Mouse (Mus musculus): ENCODE measurements around the gene Zfp747. TPM values are rescaled to one million over a fixed set of nuclear protein-coding genes. Genes with fewer than 3 reads are reported as not detected.
"Not testable (repeated sequence)": the region's sequence is repeated elsewhere in the genome, so short reads cannot be mapped to it uniquely, and the experiment has no call there.

Gene Zfp747
- total RNA-seq (2014; rRNA removed) (7.9 and 10.0 TPM in 2 replicates), polyA plus RNA-seq (2015; fragmentation: Nextera tagmentation; extraction: Ambion mirVana) (4.0 and 4.5 TPM in 2 replicates)

DNA sequence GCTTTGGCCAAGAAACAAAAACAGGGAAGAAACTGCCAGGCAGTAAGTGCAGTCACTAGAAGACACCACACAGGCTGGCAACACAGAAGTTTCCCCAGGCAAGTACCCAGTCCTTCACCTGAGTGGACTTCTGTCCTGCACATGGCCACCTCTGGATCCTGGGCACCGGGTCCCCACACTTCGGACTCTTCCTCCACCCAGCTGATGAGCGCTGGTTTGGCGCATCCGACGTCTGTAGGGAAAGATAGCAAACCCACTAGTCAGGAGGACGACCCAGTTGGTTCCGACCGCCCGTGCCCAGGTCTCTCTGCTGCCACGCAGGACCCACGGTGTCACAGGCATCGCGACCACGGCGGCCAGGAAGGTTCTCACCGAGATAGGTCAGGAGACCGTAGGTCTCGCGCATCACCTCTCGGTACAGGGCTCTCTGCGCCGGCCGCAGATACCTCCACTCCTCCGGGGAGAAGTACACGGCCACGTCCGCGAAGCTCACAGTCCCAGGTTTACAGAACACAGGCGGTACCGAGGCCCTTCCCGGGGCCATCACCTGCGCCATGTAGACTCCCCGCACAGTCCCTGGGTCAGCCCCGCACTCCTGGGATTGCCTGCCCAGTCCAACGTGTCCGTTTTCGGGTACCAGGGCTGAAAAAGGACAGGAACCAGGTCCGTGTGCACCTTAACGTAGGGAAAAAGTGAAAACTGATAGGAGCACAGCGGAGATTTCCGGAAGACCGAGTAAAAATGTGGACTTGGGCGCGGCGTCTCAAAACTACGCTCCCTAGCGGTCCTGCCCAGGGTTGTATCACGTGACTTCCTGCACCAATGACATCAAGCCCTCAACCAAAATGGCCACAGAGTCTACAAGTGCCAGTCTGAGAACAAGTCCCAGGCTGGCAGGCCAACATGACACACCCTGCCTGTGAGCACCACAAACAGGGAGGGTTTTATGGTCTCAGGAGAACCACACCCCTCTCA, at the start of gene Zfp747:
Gene Zfp747, minus strand, starts transcription at position 780 of the 975 bp plus-strand sequence.
- H3K9ac ChIP-seq (replicated peaks; ENCODE audit: low read length), result peak within 1 kb of the TSS; percentile 63
- H3K9me3 ChIP-seq (ENCODE audit: low read length); H3K27me3 ChIP-seq (ENCODE audit: insufficient read depth, low read length); H3K4me1 ChIP-seq (ENCODE audit: insufficient read depth, low read length); H3K36me3 ChIP-seq (ENCODE audit: insufficient read depth, low read length): not testable (repeated sequence)
- WGBS, result 2% methylated on average over 41 of the region's 49 CpGs
- ATAC-seq (peak; percentile 96), DNase-seq (ENCODE audit: low spot score) (peak; percentile 97)
- H3K4me2 ChIP-seq (ENCODE audit: low read depth, low read length), result peak within 1 kb of the TSS; percentile 77
- H3K4me3 ChIP-seq (ENCODE audit: low read length), result peak within 1 kb of the TSS; percentile 65
- H3K27ac ChIP-seq, result peak within 1 kb of the TSS; percentile 74
- TF ChIP-seq CTCF (IDR thresholded peaks at IDR 0.05; ENCODE audit: low read depth), result peak; percentile 79

DNA sequence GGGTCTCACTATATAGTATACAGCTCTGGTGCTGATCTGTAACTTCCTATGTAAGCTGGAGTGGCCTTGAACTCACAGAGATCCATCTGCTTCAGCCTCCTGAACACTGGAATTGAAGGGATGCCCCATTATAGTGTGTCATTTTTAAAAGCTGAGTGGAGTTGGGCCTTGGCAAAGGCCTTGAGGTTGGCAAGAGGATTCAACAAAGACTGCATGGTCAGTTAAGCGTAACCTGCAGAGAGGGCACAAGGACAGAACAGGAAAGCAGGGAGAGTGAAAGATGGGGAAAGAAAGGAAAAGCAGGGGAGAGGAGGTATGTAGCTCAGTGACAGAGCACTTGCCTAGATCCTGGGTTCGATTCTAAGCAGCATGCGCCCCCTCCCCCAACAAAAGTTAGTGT, 49.4 kb upstream of the Zfp747 start:
- TF ChIP-seq CTCF (IDR thresholded peaks at IDR 0.05; ENCODE audit: low read depth), result no peak
- Histone ChIP-seq H3K36me3 (ENCODE audit: insufficient read depth, low read length) (no peaks in the 10 kb centered on the region), H3K4me1 (ENCODE audit: insufficient read depth, low read length) (no peaks in the 10 kb centered on the region; the same call in 1 of the 2 replicates), H3K9me3 (ENCODE audit: low read length) (no peaks in the 10 kb centered on the region), H3K4me2 (ENCODE audit: low read depth, low read length) (no peak overlapping the region), H3K27me3 (ENCODE audit: insufficient read depth, low read length) (no peaks in the 10 kb centered on the region), H3K4me3 (ENCODE audit: low read length) (no peak overlapping the region), H3K9ac (replicated peaks; ENCODE audit: low read length) (no peak overlapping the region), H3K27ac (no peak overlapping the region)
- DNase-seq (ENCODE audit: low spot score), result no peak
- ATAC-seq, result no peak
- WGBS, result 84% methylated on average over 3 of the region's 3 CpGs

- peak; percentile 74 for ATAC-seq
Measured at GRCm38 (mm10) chr7:127422247-127422646, 46.4 kb upstream of the Zfp747 start.

DNA sequence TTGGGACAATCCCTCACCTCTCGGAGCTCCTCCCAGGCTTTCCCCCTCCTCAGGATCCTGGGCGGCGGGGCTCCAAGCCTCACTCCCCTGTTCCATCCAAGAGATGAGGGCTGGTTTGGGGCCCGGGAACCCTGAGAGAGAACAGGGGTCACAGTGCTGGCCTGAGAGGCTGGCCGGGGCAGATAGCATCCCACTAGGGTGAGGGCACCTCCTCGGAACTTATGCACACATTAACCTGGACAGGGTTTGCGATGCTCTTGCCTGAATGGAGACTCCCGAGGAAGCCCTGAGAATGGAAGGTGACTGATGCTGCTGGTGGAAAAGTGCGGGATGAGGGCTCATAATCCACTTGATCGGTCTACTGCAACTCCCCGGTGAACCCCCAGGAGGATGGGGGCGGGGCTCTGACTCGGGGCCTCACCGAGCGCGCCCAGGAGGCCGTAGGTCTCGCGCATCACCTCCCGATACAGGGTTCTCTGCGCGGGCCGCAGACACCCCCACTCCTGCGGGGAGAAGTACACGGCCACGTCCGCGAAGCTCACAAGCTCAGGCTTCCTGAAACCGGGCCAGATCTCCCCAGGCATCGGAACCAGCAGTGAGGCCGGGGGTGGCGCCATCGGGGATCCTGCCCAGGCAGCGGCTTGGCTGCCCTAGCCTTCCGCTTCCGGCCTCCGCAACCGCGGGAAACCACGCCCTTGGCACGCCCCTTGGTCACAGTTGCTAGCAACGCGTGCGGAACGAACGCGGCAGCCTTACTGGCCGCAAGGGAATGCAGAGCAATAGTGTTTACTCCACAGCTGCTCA, 45.7 kb upstream of the Zfp747 start, which contains the start of gene Zfp688:
Gene Zfp688, minus strand, starts transcription at position 681 of the 804 bp plus-strand sequence.
- Histone ChIP-seq H3K9ac (replicated peaks; ENCODE audit: low read length) (peak within 1 kb of the TSS; percentile 84), H3K36me3 (ENCODE audit: insufficient read depth, low read length) (no peaks in the 10 kb centered on the region), H3K4me2 (ENCODE audit: low read depth, low read length) (peak within 1 kb of the TSS; percentile 100), H3K4me3 (ENCODE audit: low read length) (peak within 1 kb of the TSS; percentile 87), H3K27ac (peak within 1 kb of the TSS; percentile 86), H3K9me3 (ENCODE audit: low read length) (no peaks in the 10 kb centered on the region), H3K4me1 (ENCODE audit: insufficient read depth, low read length) (no peaks in the 10 kb centered on the region; the same call in 1 of the 2 replicates), H3K27me3 (ENCODE audit: insufficient read depth, low read length) (no peaks in the 10 kb centered on the region)
- peak; percentile 35 for TF ChIP-seq CTCF (IDR thresholded peaks at IDR 0.05; ENCODE audit: low read depth)
- ATAC-seq, result peak; percentile 95
- peak; percentile 95 for DNase-seq (ENCODE audit: low spot score)
- 1% methylated on average over 48 of the region's 48 CpGs for WGBS

More at GRCm38 (mm10) chr7:127422247-127422646, 46.4 kb upstream of the Zfp747 start:
- Histone ChIP-seq H3K9me3 (ENCODE audit: low read length) (no peaks in the 10 kb centered on the region), H3K4me3 (ENCODE audit: low read length) (peak overlapping the region; percentile 87), H3K4me1 (ENCODE audit: insufficient read depth, low read length) (no peaks in the 10 kb centered on the region; the same call in 1 of the 2 replicates), H3K27ac (peak overlapping the region; percentile 86), H3K36me3 (ENCODE audit: insufficient read depth, low read length) (no peaks in the 10 kb centered on the region), H3K9ac (replicated peaks; ENCODE audit: low read length) (peak overlapping the region; percentile 84; the same call in 1 of the 2 replicates), H3K27me3 (ENCODE audit: insufficient read depth, low read length) (no peaks in the 10 kb centered on the region), H3K4me2 (ENCODE audit: low read depth, low read length) (peak overlapping the region; percentile 100)
- WGBS, result under 1% methylated on average over 15 of the region's 15 CpGs
- no peak for TF ChIP-seq CTCF (IDR thresholded peaks at IDR 0.05; ENCODE audit: low read depth)
- DNase-seq (ENCODE audit: low spot score), result peak; percentile 75

- DNase-seq (ENCODE audit: low spot score) (no peak), ATAC-seq (no peak)
- 78% methylated on average over 2 of the region's 2 CpGs for WGBS
- Histone ChIP-seq H3K27ac (no peak overlapping the region), H3K9me3 (ENCODE audit: low read length) (no peaks in the 10 kb centered on the region), H3K4me2 (ENCODE audit: low read depth, low read length) (no peak overlapping the region), H3K9ac (replicated peaks; ENCODE audit: low read length) (no peak overlapping the region), H3K4me3 (ENCODE audit: low read length) (no peak overlapping the region), H3K27me3 (ENCODE audit: insufficient read depth, low read length) (no peaks in the 10 kb centered on the region), H3K36me3 (ENCODE audit: insufficient read depth, low read length) (no peaks in the 10 kb centered on the region), H3K4me1 (ENCODE audit: insufficient read depth, low read length) (no peaks in the 10 kb centered on the region)
- no peak for TF ChIP-seq CTCF (IDR thresholded peaks at IDR 0.05; ENCODE audit: low read depth)
Measured at GRCm38 (mm10) chr7:127411418-127411817, 35.6 kb upstream of the Zfp747 start.
